Mouse (Mus musculus): ENCODE measurements around the gene Ngrn. TPM values are rescaled to one million over a fixed set of nuclear protein-coding genes. Genes with fewer than 3 reads are reported as not detected.

Gene Ngrn
- polyA plus RNA-seq, 1 experiment from 2014 or later: 40.8 TPM

DNA sequence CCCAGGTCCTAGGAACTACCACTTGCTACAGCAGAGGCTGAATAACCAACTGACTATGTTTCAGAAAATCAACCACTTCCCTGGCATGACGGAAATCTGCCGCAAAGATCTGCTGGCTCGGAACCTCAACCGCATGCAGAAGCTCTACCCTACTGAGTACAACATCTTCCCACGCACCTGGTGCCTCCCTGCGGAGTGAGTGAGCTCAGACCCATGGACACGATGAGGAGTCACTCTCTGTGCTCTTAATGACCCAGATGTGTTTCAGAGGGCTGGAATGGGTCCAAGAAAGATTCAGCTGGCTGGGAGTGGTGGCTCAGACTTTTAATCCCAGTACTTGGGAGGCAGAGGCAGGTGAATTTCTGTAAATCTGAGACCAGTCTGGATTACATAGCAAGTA, 8.6 kb upstream of the Ngrn start:
- WGBS: 78% methylated on average over 7 of the region's 7 CpGs

DNA sequence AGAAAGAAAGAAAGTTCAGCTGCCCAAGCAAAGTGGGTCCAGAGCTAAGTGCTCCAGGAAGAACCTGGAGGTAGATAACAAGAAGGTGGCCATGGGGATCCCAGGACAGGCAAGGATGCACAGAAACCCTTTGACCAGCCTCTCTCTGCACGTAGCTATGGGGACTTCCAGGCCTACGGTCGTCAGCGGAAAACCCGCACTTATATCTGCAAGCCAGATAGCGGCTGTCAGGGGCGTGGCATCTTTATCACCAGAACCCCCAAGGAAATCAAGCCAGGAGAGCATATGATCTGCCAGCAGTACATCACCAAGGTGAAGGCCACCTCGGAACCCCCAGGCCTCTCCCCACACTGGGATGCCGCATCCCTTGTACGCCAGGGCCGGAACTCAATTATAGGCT, 8.1 kb upstream of the Ngrn start:
- DNase-seq (ENCODE audit: low spot score) (no peak), ATAC-seq (no peak)
- no peak overlapping the region for H3K9ac ChIP-seq (replicated peaks; ENCODE audit: low read depth)
- no peak overlapping the region for H3K4me3 ChIP-seq (ENCODE audit: low read depth, low read length)
- H3K9me3 ChIP-seq (ENCODE audit: low read length): no peaks in the 10 kb centered on the region
- TF ChIP-seq CTCF (IDR thresholded peaks at IDR 0.05) (no peak), EP300 (IDR thresholded peaks at IDR 0.05) (no peak)
- 82% methylated on average over 11 of the region's 11 CpGs for WGBS
- H3K27me3 ChIP-seq (replicated peaks; ENCODE audit: insufficient read depth, low read length): no peaks in the 10 kb centered on the region; the same call in 1 of the 2 replicates
- no peaks in the 10 kb centered on the region for H3K36me3 ChIP-seq (ENCODE audit: insufficient read depth, low read length)
- H3K4me1 ChIP-seq (ENCODE audit: insufficient read depth, low read depth, low read length): no peaks in the 10 kb centered on the region
- no peak overlapping the region for H3K27ac ChIP-seq (ENCODE audit: low read length)
- H3K4me2 ChIP-seq (replicated peaks; ENCODE audit: low read depth, low read length): no peak overlapping the region

More for the DNA sequence above, 8.6 kb upstream of the Ngrn start:
- H3K36me3 ChIP-seq (ENCODE audit: insufficient read depth, low read length): no peaks in the 10 kb centered on the region
- ATAC-seq: no peak
- H3K27me3 ChIP-seq (replicated peaks; ENCODE audit: insufficient read depth, low read length): no peaks in the 10 kb centered on the region; the same call in 1 of the 2 replicates
- DNase-seq (ENCODE audit: low spot score): no peak
- no peak overlapping the region for H3K4me3 ChIP-seq (ENCODE audit: low read depth, low read length)
- H3K4me1 ChIP-seq (ENCODE audit: insufficient read depth, low read depth, low read length): no peaks in the 10 kb centered on the region
- no peak overlapping the region for H3K9ac ChIP-seq (replicated peaks; ENCODE audit: low read depth)
- no peak overlapping the region for H3K27ac ChIP-seq (ENCODE audit: low read length)
- no peaks in the 10 kb centered on the region for H3K9me3 ChIP-seq (ENCODE audit: low read length)
- TF ChIP-seq EP300 (IDR thresholded peaks at IDR 0.05) (no peak), CTCF (IDR thresholded peaks at IDR 0.05) (no peak)
- no peak overlapping the region for H3K4me2 ChIP-seq (replicated peaks; ENCODE audit: low read depth, low read length)

DNA sequence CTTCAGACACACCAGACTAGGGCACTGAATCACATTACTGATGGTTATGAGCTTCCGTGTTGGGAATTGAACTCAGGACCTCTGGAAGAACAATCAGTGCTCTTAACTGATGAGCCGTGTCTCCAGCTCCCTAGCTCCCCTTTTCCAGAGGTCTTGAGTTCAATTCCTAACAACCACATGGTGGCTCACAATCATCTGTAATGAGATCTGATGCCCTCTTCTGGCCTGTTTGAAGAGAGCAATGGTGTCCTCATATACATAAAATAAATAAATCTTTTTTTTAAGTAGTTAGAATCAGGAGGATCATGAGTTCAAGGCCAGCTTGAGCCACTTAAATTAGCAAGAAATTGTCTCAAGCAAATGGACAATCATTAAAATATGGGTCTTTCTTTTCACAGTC, 5.0 kb upstream of the Ngrn start:
- 76% methylated on average over 2 of the region's 2 CpGs for WGBS
- no peak overlapping the region for H3K9ac ChIP-seq (replicated peaks; ENCODE audit: low read depth)
- ATAC-seq: no peak
- H3K36me3 ChIP-seq (ENCODE audit: insufficient read depth, low read length): no peaks in the 10 kb centered on the region
- no peak overlapping the region for H3K4me2 ChIP-seq (replicated peaks; ENCODE audit: low read depth, low read length)
- H3K4me1 ChIP-seq (ENCODE audit: insufficient read depth, low read depth, low read length): no peaks in the 10 kb centered on the region
- no peak overlapping the region for H3K4me3 ChIP-seq (ENCODE audit: low read depth, low read length)
- H3K27ac ChIP-seq (ENCODE audit: low read length): no peak overlapping the region
- no peak for TF ChIP-seq EP300 (IDR thresholded peaks at IDR 0.05)
- peak; percentile 36 for TF ChIP-seq CTCF (IDR thresholded peaks at IDR 0.05)
- no peaks in the 10 kb centered on the region for H3K9me3 ChIP-seq (ENCODE audit: low read length)
- no peak for DNase-seq (ENCODE audit: low spot score)
- no peaks in the 10 kb centered on the region; the same call in 1 of the 2 replicates for H3K27me3 ChIP-seq (replicated peaks; ENCODE audit: insufficient read depth, low read length)

DNA sequence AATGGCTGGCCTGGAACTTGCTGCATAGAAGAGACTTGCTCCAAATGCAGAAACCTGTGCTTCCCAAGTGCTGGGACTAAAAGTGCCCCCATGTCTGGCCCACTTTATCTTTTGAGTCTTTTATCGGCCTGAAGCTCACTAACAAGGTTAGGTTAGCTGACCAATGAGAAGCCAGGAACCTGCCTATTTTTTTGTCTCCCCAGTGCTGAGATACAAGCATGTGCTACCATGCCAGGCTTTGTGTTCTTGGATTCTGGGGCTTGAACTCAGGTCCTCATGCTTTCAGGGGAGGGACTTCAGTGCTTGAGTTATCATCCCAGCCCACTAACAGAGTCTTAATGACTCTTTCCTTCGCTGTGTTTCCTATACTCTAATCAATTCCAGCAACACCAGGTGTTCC, 3.3 kb upstream of the Ngrn start:
- 71% methylated on average over 2 of the region's 2 CpGs for WGBS
- H3K27me3 ChIP-seq (replicated peaks; ENCODE audit: insufficient read depth, low read length): no peaks in the 10 kb centered on the region; the same call in 1 of the 2 replicates

DNA sequence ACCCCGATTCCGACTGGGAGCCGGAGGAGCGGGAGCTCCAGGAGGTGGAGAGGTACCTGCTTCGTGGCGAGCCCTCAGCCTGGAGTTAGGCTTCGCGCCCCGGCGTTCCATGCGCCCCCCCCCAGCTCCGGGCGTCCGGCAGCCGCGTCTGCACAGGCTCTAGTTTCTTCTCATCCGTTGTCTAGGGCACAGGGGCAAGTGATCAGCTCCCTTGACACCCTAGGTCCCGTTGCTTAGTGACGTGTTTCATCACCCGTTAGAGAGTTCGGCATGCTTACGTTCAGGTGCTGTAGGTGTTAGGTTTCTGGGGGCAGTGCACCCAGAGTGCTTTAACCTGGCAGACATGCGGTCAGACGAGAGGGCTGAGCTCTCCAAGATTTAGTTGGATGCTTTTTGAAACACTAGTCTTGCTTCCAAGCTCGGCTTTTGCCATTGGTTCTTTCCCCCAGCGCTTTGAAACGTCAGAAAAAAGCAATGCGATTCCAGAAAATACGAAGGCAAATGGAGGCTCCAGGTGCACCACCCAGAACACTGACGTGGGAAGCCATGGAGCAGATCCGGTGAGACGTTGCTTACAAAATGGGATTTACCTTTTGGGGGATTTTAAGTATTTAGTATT, 466 bp downstream of the Ngrn start:
- DNase-seq (ENCODE audit: low spot score) (peak; percentile 54), ATAC-seq (peak; percentile 67)
- no peaks in the 10 kb centered on the region for H3K27me3 ChIP-seq (replicated peaks; ENCODE audit: insufficient read depth, low read length)
- peak overlapping the region; percentile 93 for H3K4me2 ChIP-seq (replicated peaks; ENCODE audit: low read depth, low read length)
- peak overlapping the region; percentile 87 for H3K27ac ChIP-seq (ENCODE audit: low read length)
- peak overlapping the region; percentile 76 for H3K9ac ChIP-seq (replicated peaks; ENCODE audit: low read depth)
- peaks cover 9% of the 10 kb centered on the region; the same call in 1 of the 2 replicates for H3K4me1 ChIP-seq (ENCODE audit: insufficient read depth, low read depth, low read length)
- no peaks in the 10 kb centered on the region for H3K9me3 ChIP-seq (ENCODE audit: low read length)
- 1% methylated on average over 31 of the region's 32 CpGs for WGBS
- peak overlapping the region; percentile 80 for H3K4me3 ChIP-seq (ENCODE audit: low read depth, low read length)
- TF ChIP-seq EP300 (IDR thresholded peaks at IDR 0.05): no peak
- no peak; the same call in 1 of the 2 replicates for TF ChIP-seq CTCF (IDR thresholded peaks at IDR 0.05)
- H3K36me3 ChIP-seq (ENCODE audit: insufficient read depth, low read length): peaks cover 16% of the 10 kb centered on the region; the same call in 1 of the 2 replicates

More for the DNA sequence above, 3.3 kb upstream of the Ngrn start:
- Histone ChIP-seq H3K4me2 (replicated peaks; ENCODE audit: low read depth, low read length) (no peak overlapping the region), H3K4me3 (ENCODE audit: low read depth, low read length) (no peak overlapping the region), H3K27ac (ENCODE audit: low read length) (no peak overlapping the region), H3K4me1 (ENCODE audit: insufficient read depth, low read depth, low read length) (peaks cover 9% of the 10 kb centered on the region; the same call in 1 of the 2 replicates), H3K36me3 (ENCODE audit: insufficient read depth, low read length) (no peaks in the 10 kb centered on the region), H3K9ac (replicated peaks; ENCODE audit: low read depth) (no peak overlapping the region), H3K9me3 (ENCODE audit: low read length) (no peaks in the 10 kb centered on the region)
- ATAC-seq (no peak), DNase-seq (ENCODE audit: low spot score) (no peak)
- no peak for TF ChIP-seq EP300 (IDR thresholded peaks at IDR 0.05)
- TF ChIP-seq CTCF (IDR thresholded peaks at IDR 0.05): no peak

DNA sequence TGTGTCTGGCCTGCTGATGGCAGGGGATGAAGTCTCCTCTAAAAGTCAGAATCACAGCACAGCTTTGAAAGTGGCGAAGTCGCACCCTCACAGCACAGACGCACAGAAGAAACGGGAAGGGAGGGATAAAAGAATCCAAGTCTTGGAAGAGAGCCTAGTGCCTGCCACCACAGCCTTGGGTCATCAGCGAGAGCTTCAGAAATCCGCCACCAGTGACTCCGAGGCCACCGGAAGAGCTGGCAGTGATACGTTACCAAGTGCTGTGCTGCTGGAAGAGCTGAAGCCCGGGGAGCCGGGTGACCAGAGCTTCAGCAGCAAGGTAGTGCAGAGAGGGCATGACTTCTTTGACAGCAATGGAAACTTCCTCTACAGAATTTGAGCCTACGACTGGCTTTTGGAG, 3.6 kb downstream of the Ngrn start:
- H3K27me3 ChIP-seq (replicated peaks; ENCODE audit: insufficient read depth, low read length): no peaks in the 10 kb centered on the region
- H3K27ac ChIP-seq (ENCODE audit: low read length): no peak overlapping the region
- TF ChIP-seq EP300 (IDR thresholded peaks at IDR 0.05): no peak
- no peak for TF ChIP-seq CTCF (IDR thresholded peaks at IDR 0.05)
- ATAC-seq (no peak), DNase-seq (ENCODE audit: low spot score) (no peak)
- no peaks in the 10 kb centered on the region for H3K9me3 ChIP-seq (ENCODE audit: low read length)
- no peak overlapping the region for H3K4me3 ChIP-seq (ENCODE audit: low read depth, low read length)
- peaks cover 12% of the 10 kb centered on the region; the same call in 1 of the 2 replicates for H3K4me1 ChIP-seq (ENCODE audit: insufficient read depth, low read depth, low read length)
- no peak overlapping the region for H3K4me2 ChIP-seq (replicated peaks; ENCODE audit: low read depth, low read length)
- no peak overlapping the region for H3K9ac ChIP-seq (replicated peaks; ENCODE audit: low read depth)
- WGBS: 85% methylated on average over 12 of the region's 12 CpGs
- peaks cover 23% of the 10 kb centered on the region for H3K36me3 ChIP-seq (ENCODE audit: insufficient read depth, low read length)

Data from lung, postnatal 0 days (tissue).